ENCODE assay signal across 8 mouse cellular contexts in the genomic region with DNA sequence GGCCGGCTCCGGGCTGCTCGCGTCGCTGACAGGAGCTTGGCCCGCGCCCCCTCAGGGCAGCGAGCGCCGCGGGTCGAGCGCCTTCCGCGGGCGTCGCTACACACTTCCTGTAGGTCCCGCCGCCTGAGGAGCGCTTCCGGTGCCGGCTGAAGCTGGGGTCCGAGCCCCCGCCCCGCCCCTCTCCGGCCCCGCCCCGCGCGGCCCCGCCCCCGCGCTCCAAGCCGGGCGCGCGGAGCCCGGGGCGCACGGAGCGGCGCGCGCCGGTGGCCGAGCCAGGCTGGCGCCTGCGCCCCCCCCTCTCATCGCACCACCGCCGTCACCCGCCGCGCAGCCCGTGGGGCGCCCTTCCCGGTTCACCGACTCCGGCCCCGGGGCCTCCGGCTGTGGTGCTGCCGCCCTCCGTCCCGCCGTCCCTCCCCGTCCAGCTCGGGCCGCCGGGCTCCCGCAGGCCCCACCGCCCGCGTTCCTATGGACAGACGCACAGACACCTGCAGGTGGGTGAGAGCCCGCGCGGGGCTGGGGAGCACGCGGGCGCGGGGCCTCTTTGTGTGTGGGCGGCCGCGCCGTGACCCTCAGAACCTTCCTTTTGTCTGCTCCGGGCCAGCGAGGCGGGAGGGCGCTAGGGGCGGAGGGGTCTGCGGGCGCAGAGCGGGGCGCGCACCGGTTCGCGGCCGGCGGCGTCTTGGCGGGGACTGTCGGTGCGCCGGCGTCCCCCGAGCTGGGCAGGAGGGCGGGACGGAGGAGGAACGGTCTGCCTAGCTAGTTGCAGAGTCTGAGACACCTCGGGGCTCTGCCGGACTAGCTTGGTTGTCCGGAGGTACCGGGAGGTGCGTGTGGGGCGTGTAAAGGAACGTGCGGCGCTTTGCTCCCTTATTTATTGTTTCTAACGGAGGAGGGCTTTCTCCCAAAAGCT. TPM values are rescaled to one million over a fixed set of nuclear protein-coding genes. Genes with fewer than 3 reads are reported as not detected.
DNase-seq lines count a peak whose midpoint lies in the region; ATAC-seq and TF ChIP-seq lines count a peak whose summit lies in the region.

A gene (plus strand): TSS at position 214 of the 913 bp plus-strand sequence.

- intact Hi-C loops in heart, postnatal 25 days (cut with DNase I) = loop anchor here (5.0 kb wide), 1 partner anchor 141 kb away; no protein-coding TSS in a partner anchor

- peak within 1 kb of the TSS; percentile 90 for H3K4me3 ChIP-seq in ES-Bruce4 (ENCODE audit: low read depth, low read length)
- H3K4me3 ChIP-seq in forebrain, embryonic 15.5 days = peak within 1 kb of the TSS; percentile 89
- H3K4me3 ChIP-seq in layer of hippocampus, adult 2 months = peak within 1 kb of the TSS; percentile 87
- peak within 1 kb of the TSS; percentile 87 for H3K4me3 ChIP-seq in lung, embryonic 14.5 days (ENCODE audit: low read depth, low read length)

- peak within 1 kb of the TSS; percentile 6; the same call in 1 of the 2 replicates for H3K27ac ChIP-seq in ES-Bruce4 (ENCODE audit: insufficient read depth, low read length)
- H3K27ac ChIP-seq in forebrain, embryonic 15.5 days (replicated peaks) = peak within 1 kb of the TSS; percentile 78
- peak within 1 kb of the TSS; percentile 90 for H3K27ac ChIP-seq in layer of hippocampus, adult 2 months
- H3K27ac ChIP-seq in lung, embryonic 14.5 days (ENCODE audit: low read depth) = peak within 1 kb of the TSS; percentile 76

- peak; percentile 23 for TF ChIP-seq POLR2A in ES-Bruce4 (IDR thresholded peaks at IDR 0.05; ENCODE audit: insufficient read depth, low read length)

- no peak for TF ChIP-seq EP300 in ES-Bruce4 (IDR thresholded peaks at IDR 0.05; ENCODE audit: insufficient read depth, low read depth, low read length)

- no peak for TF ChIP-seq CTCF in ES-Bruce4 (IDR thresholded peaks at IDR 0.05; ENCODE audit: low read depth, low read length)
- TF ChIP-seq CTCF in layer of hippocampus, adult 2 months (conservative IDR thresholded peaks at IDR 0.05) = no peak; the same call in 1 of the 2 replicates
- TF ChIP-seq CTCF in lung, embryonic 14.5 days (IDR thresholded peaks at IDR 0.05; ENCODE audit: low read depth) = no peak

- ATAC-seq in forebrain, embryonic 15.5 days (replicated peaks) = peak; percentile 92
- peak; percentile 93 for ATAC-seq in lung, embryonic 14.5 days (ENCODE audit: insufficient read depth)
- peak; percentile 84 for ATAC-seq in neutrophil, adult 5-6 weeks (ENCODE audit: extremely low read depth, insufficient number of reproducible peaks, low FRiP score, poor library complexity, severe bottlenecking)

- H3K9ac ChIP-seq in ES-Bruce4 (ENCODE audit: low read depth, poor library complexity, severe bottlenecking) = peak within 1 kb of the TSS; percentile 95
- peak within 1 kb of the TSS; percentile 68 for H3K9ac ChIP-seq in forebrain, embryonic 15.5 days (replicated peaks)
- peak within 1 kb of the TSS; percentile 87 for H3K9ac ChIP-seq in lung, embryonic 14.5 days

- WGBS in forebrain, embryonic 15.5 days = under 1% methylated on average over 86 of the region's 120 CpGs
- under 1% methylated on average over 119 of the region's 120 CpGs for WGBS in lung, embryonic 14.5 days

- H3K27me3 ChIP-seq in ES-Bruce4 (ENCODE audit: control insufficient read depth, insufficient read depth, low read length, poor library complexity, severe bottlenecking) = no peaks in the 10 kb centered on the region
- H3K27me3 ChIP-seq in forebrain, embryonic 15.5 days = no peaks in the 10 kb centered on the region
- H3K27me3 ChIP-seq in lung, embryonic 14.5 days (ENCODE audit: insufficient read depth, low read length) = no peaks in the 10 kb centered on the region

- no peaks in the 10 kb centered on the region for H3K36me3 ChIP-seq in ES-Bruce4 (ENCODE audit: control insufficient read depth, insufficient read depth, low read length, poor library complexity, severe bottlenecking)
- H3K36me3 ChIP-seq in forebrain, embryonic 15.5 days = no peaks in the 10 kb centered on the region
- H3K36me3 ChIP-seq in lung, embryonic 14.5 days (ENCODE audit: insufficient read depth) = no peaks in the 10 kb centered on the region

- no peaks in the 10 kb centered on the region for H3K9me3 ChIP-seq in ES-Bruce4 (replicated peaks; ENCODE audit: control insufficient read depth, insufficient read depth, low read length, poor library complexity, severe bottlenecking)
- H3K9me3 ChIP-seq in forebrain, embryonic 15.5 days = no peaks in the 10 kb centered on the region
- no peaks in the 10 kb centered on the region for H3K9me3 ChIP-seq in lung, embryonic 14.5 days (ENCODE audit: low read depth, low read length)

- DNase-seq in cerebellum, adult 11 months = peak; percentile 70
- DNase-seq in heart, postnatal 25 days (ENCODE audit: low spot score) = peak; percentile 53
- DNase-seq in layer of hippocampus, adult 2 months (ENCODE audit: low spot score in 2 of 2) = peak; percentile 44 to 51
- peak; percentile 91 for DNase-seq in lung, embryonic 14.5 days
- peak; percentile 88 for DNase-seq in testis, postnatal 14 days (ENCODE audit: low spot score)

- no peaks in the 10 kb centered on the region for H3K4me1 ChIP-seq in ES-Bruce4 (ENCODE audit: control insufficient read depth, insufficient read depth, low read length)
- H3K4me1 ChIP-seq in forebrain, embryonic 15.5 days = peaks cover 37% of the 10 kb centered on the region
- no peaks in the 10 kb centered on the region for H3K4me1 ChIP-seq in lung, embryonic 14.5 days (ENCODE audit: insufficient read depth)

- peak within 1 kb of the TSS; percentile 83 for H3K4me2 ChIP-seq in forebrain, embryonic 15.5 days (replicated peaks)
- H3K4me2 ChIP-seq in lung, embryonic 14.5 days = peak within 1 kb of the TSS; percentile 86

RNA-seq across cellular contexts. Expression of the gene that starts here (rescaled TPM):
- polyA plus RNA-seq in ES-Bruce4 (2011; ENCODE audit: insufficient read depth, insufficient read length, low read depth, missing spikeins) = 15.8 and 16.3 TPM in 2 replicates
- 32.5 and 36.6 TPM in 2 replicates for polyA plus RNA-seq in forebrain, embryonic 15.5 days (2015; fragmentation: Nextera tagmentation; extraction: Ambion mirVana)
- 1 to 10 TPM; 7.1 to 7.5 TPM for total RNA-seq in heart, postnatal 25 days (2021)
- 10 to 100 TPM; 12.8 to 13.6 TPM for total RNA-seq in layer of hippocampus, adult 2 months (2021)
- polyA plus RNA-seq in lung, embryonic 14.5 days (2014; fragmentation: Nextera tagmentation; extraction: Ambion mirVana) = 29.3 and 29.6 TPM in 2 replicates
- total RNA-seq in neutrophil, adult 5-6 weeks (2017) = 3.7 and 5.2 TPM in 2 replicates

Comparison
In these comparisons a context has a peak if more than half of its experiments do, and no peak if none do; other contexts are left out.
1. Peak in every context shown above with its lines: DNase-seq, ATAC-seq, H3K4me3 ChIP-seq and H3K27ac ChIP-seq.
2. H3K27ac ChIP-seq: peak in every context shown above with its lines; median percentile 90 in layer of hippocampus, adult 2 months; 78 in forebrain, embryonic 15.5 days; 76 in lung, embryonic 14.5 days; 6 in ES-Bruce4.